Mouse (Mus musculus) hindbrain, embryonic 16.5 days (tissue): Measurements from ENCODE around the gene Atp6v0a4. TPM values are rescaled to one million over a fixed set of nuclear protein-coding genes. Genes with fewer than 3 reads are reported as not detected.

Source experiments
- ATAC-seq: fragments of 200-750 bp; cut with Nextera tagmentation; 2 replicates; pipeline ENCODE4 v1.8.0; 2017; ENCODE audit warnings: moderate TSS enrichment, moderate library complexity
- H3K27ac ChIP-seq: fragments of 300-500 bp; sonication (generic); 2 replicates; pipeline ENCODE4 v1.5.1; 2014; ENCODE audit warnings: low read depth, mild to moderate bottlenecking, control low read depth, low read length, moderate library complexity
- H3K27me3 ChIP-seq: fragments of 300-500 bp; sonication (generic); replicated peaks from 2 replicates; pipeline ENCODE4 v1.6.1; 2014; ENCODE audit warnings: low read length; ENCODE audit not compliant: control insufficient read depth, insufficient read depth
- H3K36me3 ChIP-seq: fragments of 300-500 bp; sonication (generic); 2 replicates; pipeline ENCODE4 v1.6.1; 2014; ENCODE audit warnings: mild to moderate bottlenecking, low read length, moderate library complexity, mixed read lengths; ENCODE audit not compliant: control insufficient read depth, insufficient read depth
- H3K4me1 ChIP-seq: fragments of 300-500 bp; sonication (generic); 2 replicates; pipeline ENCODE4 v1.6.1; 2014; ENCODE audit warnings: low read depth, low read length; ENCODE audit not compliant: control insufficient read depth, insufficient read depth
- H3K4me2 ChIP-seq: fragments of 300-500 bp; sonication (generic); 2 replicates; pipeline ENCODE4 v1.6.1; 2014; ENCODE audit warnings: mild to moderate bottlenecking, low read length, control low read depth, moderate library complexity
- H3K4me3 ChIP-seq: fragments of 300-500 bp; sonication (generic); 2 replicates; pipeline ENCODE4 v1.5.1; 2014; ENCODE audit warnings: mild to moderate bottlenecking, low read length, control low read depth, moderate library complexity
- H3K9ac ChIP-seq: fragments of 300-500 bp; sonication (generic); 2 replicates; pipeline ENCODE4 v1.6.1; 2014; ENCODE audit warnings: low read depth, mild to moderate bottlenecking, control low read depth, low read length, moderate library complexity
- H3K9me3 ChIP-seq: fragments of 300-500 bp; sonication (generic); 2 replicates; pipeline ENCODE4 v1.6.1; 2014; ENCODE audit warnings: mild to moderate bottlenecking, low read length, moderate library complexity; ENCODE audit not compliant: control insufficient read depth
- WGBS: fragments of 180-500 bp; shearing (Covaris S2); extraction: QIAGEN DNeasy Blood & Tissue Kit; methylation state at CpG from one replicate; pipeline ENCODE4 v1.1.7; 2014; 5-methylcytosine and 5-hydroxymethylcytosine counted together
- polyA plus RNA-seq: library from polyadenylated mRNA; unstranded; fragments of >200 nt; fragmentation: Nextera tagmentation; extraction: Ambion mirVana; gene quantifications from 2 replicates; pipeline ENCODE4 v1.2.1, GENCODE M21; 2015

The Atp6v0a4 gene
- polyA plus RNA-seq, 1 experiment from 2014 or later = 0.38 TPM

DNA sequence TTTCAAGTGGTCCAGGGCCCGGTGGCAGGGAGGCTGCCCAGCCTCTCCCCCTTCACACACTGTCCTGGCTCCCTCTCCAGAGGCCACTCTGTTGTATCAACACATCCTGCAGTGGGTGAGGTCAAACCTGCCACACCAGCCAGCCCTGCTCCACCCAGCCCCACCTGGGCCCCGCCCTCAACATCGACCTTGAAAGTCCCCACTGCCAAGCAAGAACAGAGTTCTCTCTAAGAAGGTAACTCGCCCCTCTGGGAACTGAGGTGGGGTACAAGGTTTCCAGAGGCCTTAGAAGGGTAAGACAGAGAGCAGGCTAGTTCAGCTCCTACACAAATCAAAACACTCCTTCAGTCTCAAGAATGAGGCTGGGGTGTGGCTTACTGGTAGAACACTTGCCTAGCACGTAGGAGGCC, 27.4 kb downstream of the Atp6v0a4 start:
- Histone ChIP-seq H3K36me3 (no peaks in the 10 kb centered on the region), H3K27me3 (no peaks in the 10 kb centered on the region), H3K4me1 (no peaks in the 10 kb centered on the region), H3K27ac (no peak overlapping the region), H3K9ac (no peak overlapping the region), H3K4me3 (no peak overlapping the region), H3K4me2 (no peak overlapping the region), H3K9me3 (no peaks in the 10 kb centered on the region)
- WGBS = 77% methylated on average over 5 of the region's 5 CpGs
- no peak for ATAC-seq

DNA sequence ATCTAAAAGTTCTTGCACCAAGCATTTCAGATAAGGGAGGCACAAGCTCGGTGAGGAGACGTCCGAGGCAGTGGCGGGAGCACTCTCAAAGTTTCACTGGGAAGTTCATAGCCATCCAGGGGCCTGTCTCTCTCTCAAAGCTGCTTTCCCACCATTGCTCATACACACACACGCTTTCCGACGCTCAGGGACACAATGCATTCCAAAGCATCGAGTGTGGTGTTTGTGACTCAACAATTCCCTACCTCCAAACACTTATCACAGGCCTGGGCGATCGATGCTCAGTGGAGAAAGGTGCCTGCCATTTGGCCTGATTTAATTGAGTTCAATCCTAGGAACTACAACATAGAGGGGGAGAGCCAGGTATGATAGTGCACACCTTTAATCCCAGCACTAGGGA, 29.7 kb downstream of the Atp6v0a4 start:
- 89% methylated on average over 10 of the region's 10 CpGs for WGBS
- H3K27ac ChIP-seq = no peak overlapping the region
- ATAC-seq = no peak

DNA sequence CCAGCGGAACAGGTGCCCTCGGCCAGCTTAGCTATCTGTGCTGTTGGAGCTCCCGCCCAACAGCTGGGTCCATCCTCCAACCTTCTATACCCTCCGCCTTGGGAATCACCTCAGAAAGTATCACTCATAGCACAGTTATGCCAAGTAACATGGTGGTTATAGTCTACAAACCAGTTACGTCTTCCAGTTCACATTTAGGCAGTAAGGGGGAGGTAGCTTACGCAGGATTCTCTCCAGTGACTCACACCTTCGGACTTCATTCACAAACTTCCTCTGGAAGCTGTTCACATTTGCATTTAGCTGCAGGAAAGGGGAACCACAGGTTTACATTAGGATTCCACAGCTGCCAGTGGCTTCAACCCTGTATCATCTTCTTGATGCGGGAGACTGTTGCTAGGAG, 31.8 kb downstream of the Atp6v0a4 start:
- Histone ChIP-seq H3K36me3 (no peaks in the 10 kb centered on the region), H3K4me3 (no peak overlapping the region), H3K27ac (no peak overlapping the region), H3K9ac (no peak overlapping the region), H3K4me1 (no peaks in the 10 kb centered on the region), H3K9me3 (no peaks in the 10 kb centered on the region), H3K27me3 (no peaks in the 10 kb centered on the region), H3K4me2 (no peak overlapping the region)
- WGBS = 93% methylated on average over 8 of the region's 8 CpGs
- no peak for ATAC-seq

More for the DNA sequence above, 29.7 kb downstream of the Atp6v0a4 start:
- H3K27me3 ChIP-seq = no peaks in the 10 kb centered on the region
- H3K36me3 ChIP-seq = no peaks in the 10 kb centered on the region
- no peaks in the 10 kb centered on the region for H3K9me3 ChIP-seq
- H3K4me2 ChIP-seq = no peak overlapping the region
- H3K4me3 ChIP-seq = no peak overlapping the region
- H3K9ac ChIP-seq = no peak overlapping the region
- H3K4me1 ChIP-seq = no peaks in the 10 kb centered on the region

DNA sequence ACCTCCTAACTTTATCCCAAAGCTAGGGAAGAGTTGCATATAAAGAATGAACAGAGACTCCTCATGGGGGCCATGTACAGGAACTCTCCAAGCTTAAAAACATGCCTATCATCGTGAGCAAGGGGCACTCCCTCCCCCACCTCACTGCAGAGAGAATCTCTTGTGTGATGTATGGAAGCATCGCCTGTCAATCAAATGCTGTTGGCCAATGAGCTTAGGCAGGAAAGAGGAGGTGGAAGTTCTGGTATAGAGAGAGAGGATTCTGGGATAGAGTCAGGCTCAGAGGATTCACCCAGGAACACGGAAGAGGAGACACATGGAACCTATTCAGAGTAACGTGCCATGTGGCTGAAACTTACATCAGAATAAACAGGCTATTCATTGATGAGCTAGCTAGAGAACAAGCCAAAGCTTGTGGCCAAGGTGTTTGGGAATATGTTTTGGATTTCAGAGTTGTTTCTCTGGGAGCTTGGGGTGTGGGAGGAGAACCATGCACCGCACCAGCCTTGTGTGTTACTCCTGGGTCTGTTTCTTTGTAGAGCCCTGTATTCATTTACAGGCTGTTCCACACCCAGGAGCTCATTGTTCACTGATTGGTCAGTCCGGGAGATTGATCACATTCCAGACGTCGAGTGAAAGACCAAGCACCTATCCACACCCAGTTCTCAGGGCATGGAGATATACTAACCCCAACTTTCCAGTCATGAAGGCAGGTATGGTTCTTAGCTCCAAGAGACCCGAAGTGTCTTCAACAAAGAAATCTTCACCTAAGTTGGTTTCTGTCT, 37.0 kb downstream of the Atp6v0a4 start:
- H3K9me3 ChIP-seq = no peaks in the 10 kb centered on the region
- H3K27ac ChIP-seq = no peak overlapping the region
- 75% methylated on average over 9 of the region's 9 CpGs for WGBS
- H3K4me3 ChIP-seq = no peak overlapping the region
- no peaks in the 10 kb centered on the region for H3K27me3 ChIP-seq
- ATAC-seq = no peak
- no peaks in the 10 kb centered on the region for H3K36me3 ChIP-seq
- H3K9ac ChIP-seq = no peak overlapping the region
- no peaks in the 10 kb centered on the region for H3K4me1 ChIP-seq
- no peak overlapping the region for H3K4me2 ChIP-seq

DNA sequence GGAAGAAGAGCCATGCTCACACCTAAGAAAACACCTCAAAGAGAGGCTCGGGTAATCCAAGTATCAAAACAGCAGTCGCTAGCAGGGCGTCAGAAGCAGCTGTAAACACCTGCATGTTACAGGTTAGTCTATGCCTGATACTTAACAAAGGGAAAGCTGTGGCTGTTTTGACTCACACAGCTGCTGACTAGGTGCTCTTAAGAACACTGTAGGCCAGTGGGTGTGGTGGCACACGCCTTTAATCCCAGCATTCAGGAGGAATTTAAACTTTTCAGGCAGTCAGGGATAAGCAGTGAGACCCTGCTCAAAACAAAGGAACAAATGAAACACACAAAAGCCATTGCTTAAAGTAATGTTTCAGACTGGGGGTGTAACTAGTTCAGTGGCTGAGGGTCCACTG, 41.2 kb downstream of the Atp6v0a4 start:
- Histone ChIP-seq H3K9me3 (no peaks in the 10 kb centered on the region), H3K4me2 (no peak overlapping the region), H3K4me3 (no peak overlapping the region), H3K27ac (no peak overlapping the region), H3K4me1 (no peaks in the 10 kb centered on the region), H3K36me3 (no peaks in the 10 kb centered on the region), H3K9ac (no peak overlapping the region), H3K27me3 (no peaks in the 10 kb centered on the region)
- 62% methylated on average over 4 of the region's 4 CpGs for WGBS
- no peak for ATAC-seq

DNA sequence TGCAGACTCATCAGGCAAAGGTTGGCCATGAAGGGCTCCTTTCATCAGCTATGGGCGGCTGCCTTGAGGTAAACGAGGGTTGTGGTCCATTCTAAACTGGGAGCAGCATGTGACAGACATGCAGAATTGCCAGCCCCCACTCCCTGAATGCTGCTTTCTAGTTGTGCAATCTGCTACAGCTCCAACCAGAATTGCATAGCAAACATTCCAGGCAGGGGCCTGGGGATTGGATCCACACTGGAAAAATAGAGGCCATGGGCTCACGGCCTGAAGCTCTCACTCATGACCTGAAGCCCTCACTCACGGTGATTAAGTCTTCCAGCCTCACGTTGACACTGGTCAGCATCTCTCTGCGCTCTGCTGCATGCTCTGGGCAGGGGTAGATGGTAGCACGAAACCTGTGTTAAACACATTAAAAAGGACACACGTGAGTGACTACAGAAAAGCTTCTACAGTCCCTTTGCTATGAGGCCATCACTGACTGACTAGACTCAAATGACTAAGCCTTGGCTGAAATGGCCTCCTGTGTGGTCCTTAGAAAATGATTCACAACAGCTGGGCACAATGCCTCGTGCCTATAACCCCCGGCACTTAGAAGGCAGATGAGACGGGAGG, 42.6 kb downstream of the Atp6v0a4 start:
- Histone ChIP-seq H3K36me3 (no peaks in the 10 kb centered on the region), H3K9me3 (no peaks in the 10 kb centered on the region), H3K27ac (no peak overlapping the region), H3K9ac (no peak overlapping the region), H3K4me1 (no peaks in the 10 kb centered on the region), H3K27me3 (no peaks in the 10 kb centered on the region), H3K4me3 (no peak overlapping the region), H3K4me2 (no peak overlapping the region)
- ATAC-seq = no peak
- 61% methylated on average over 11 of the region's 11 CpGs for WGBS

DNA sequence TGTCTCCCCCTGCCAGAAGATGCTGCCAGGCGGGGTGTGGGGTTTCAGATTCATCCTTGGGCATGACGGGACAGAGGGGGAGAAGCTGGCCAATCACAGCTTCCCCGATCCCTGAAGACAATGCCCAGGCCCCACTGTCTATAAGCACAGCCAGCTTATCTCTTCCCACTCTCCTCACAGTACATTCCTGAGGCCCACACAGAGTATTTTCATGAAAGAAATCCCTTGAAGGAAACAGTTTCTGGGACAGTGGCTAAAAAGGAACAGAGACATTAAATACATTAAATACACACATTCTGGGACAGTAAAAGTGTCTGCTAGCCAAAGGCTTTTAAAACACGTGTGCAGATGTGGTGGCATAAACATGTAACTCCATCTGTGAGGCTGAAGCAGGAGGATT, 44.0 kb downstream of the Atp6v0a4 start:
- Histone ChIP-seq H3K9ac (no peak overlapping the region), H3K36me3 (no peaks in the 10 kb centered on the region), H3K4me1 (no peaks in the 10 kb centered on the region), H3K4me3 (no peak overlapping the region), H3K27me3 (no peaks in the 10 kb centered on the region), H3K4me2 (no peak overlapping the region), H3K9me3 (no peaks in the 10 kb centered on the region), H3K27ac (no peak overlapping the region)
- WGBS = 61% methylated on average over 4 of the region's 4 CpGs
- no peak for ATAC-seq

DNA sequence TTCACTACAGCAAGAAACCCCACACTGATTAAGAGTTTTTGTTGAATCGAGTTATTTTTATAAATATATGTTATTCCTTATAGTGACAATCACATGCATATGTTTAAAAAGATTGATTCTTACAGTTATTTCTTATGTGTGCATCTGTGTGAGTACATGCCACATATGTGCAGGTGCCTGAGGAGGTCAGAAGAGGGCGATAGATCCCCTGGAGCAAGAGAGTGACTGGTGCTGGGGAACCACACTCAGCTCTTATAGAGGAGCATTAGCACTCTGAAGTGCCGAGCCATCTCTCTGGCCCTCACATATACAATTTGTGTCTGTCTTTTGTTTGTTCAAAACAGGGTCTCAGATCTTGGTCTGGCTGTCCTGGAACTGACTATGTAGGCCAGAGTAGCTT, 50.8 kb downstream of the Atp6v0a4 start:
- no peak overlapping the region for H3K9ac ChIP-seq
- no peaks in the 10 kb centered on the region for H3K27me3 ChIP-seq
- no peak for ATAC-seq
- H3K9me3 ChIP-seq = peaks cover 2% of the 10 kb centered on the region; the same call in 1 of the 2 replicates
- no peak overlapping the region for H3K4me2 ChIP-seq
- no peak overlapping the region for H3K4me3 ChIP-seq
- no peaks in the 10 kb centered on the region for H3K4me1 ChIP-seq
- 94% methylated on average over 3 of the region's 3 CpGs for WGBS
- H3K36me3 ChIP-seq = no peaks in the 10 kb centered on the region
- H3K27ac ChIP-seq = no peak overlapping the region

DNA sequence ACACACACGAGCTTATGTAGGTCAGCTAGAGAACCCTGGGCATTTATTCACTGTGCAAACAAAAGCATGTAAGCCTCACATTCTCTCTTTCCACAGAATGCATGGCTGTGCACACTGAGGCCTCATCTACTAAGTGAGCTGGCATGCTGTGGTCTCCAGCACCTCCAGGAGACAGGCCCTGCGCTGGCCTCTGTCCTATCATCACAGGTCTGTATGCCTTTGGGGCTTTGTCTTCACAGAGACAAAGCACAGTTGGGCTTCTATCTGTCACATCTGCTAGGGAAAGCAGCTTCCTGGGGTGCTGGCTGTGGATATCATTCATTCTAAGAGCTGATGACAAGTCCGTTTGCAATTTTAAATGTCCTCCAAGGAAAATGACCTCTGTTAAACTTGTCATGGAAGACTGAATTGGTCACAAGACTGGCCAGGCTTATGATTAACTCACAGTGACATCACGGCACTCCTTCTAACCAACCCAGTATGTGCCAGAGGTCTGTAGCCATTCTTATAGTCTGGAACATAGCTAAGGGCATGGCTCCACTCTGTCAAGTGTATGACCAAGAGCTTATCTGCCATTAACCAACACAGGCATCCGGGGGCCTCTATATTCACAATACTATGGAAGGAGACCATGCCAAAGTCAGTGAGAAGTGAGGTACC, 52.1 kb downstream of the Atp6v0a4 start:
- WGBS = 58% methylated on average over 5 of the region's 5 CpGs
- Histone ChIP-seq H3K4me1 (no peaks in the 10 kb centered on the region), H3K9me3 (peaks cover 2% of the 10 kb centered on the region; the same call in 1 of the 2 replicates), H3K9ac (no peak overlapping the region), H3K27ac (no peak overlapping the region), H3K27me3 (no peaks in the 10 kb centered on the region), H3K36me3 (no peaks in the 10 kb centered on the region), H3K4me2 (no peak overlapping the region), H3K4me3 (no peak overlapping the region)
- ATAC-seq = peak; percentile 20; the same call in 1 of the 2 replicates
